Mouse (Mus musculus) ES-E14 (cell line): Measurements from ENCODE around the gene Tmem100.

ENCODE experiments used
- HCFC1 ChIP-seq: IDR thresholded peaks from 2 replicates; pipeline ENCODE4 v1.6.1; 2012; ENCODE audit warnings: low read length, inconsistent platforms, borderline replicate concordance; ENCODE audit not compliant: insufficient read depth
- ZC3H11A ChIP-seq: IDR thresholded peaks from 2 replicates; pipeline ENCODE4 v1.6.1; 2012; ENCODE audit warnings: low read depth, mild to moderate bottlenecking, inconsistent platforms, low read length, borderline replicate concordance

- TF ChIP-seq ZC3H11A (no peak), HCFC1 (no peak)
Observed at GRCm38 (mm10) chr11:90052785-90053184, 22.6 kb downstream of the Tmem100 start.
